Mouse (Mus musculus) megakaryocyte, adult 5-6 weeks (primary cell): ENCODE measurements around the gene Gm16503. TPM values are rescaled to one million over a fixed set of nuclear protein-coding genes. Genes with fewer than 3 reads are reported as not detected.

ENCODE experiments used
- total RNA-seq, 2 experiments: library from RNA; stranded (forward) in 1 of 2; stranded (reverse) in 1 of 2; fragments of 153-499, 151-499 nt in 1 of 2; fragments of 221-1000, 200-1000 nt in 1 of 2; gene quantifications; 2 replicates each; pipeline versions ENCODE4 v1.2.3 to v1.2.4; 2015 to 2017

The Gm16503 gene
- total RNA-seq, 2 experiments from 2014 or later = not detected

Other genes with a start within 250 kb of the Gm16503 start
- gene Zfp988, start 234.5 kb upstream of the Gm16503 start, total RNA-seq (2015) = 0.07 TPM in 1 of 2 replicates, not detected in the other
- 0.33 TPM in 1 of 2 replicates, not detected in the other for gene Zfp988, start 234.5 kb upstream of the Gm16503 start, total RNA-seq (2017)
- not detected in 2 replicates for gene Zfp978, start 178.9 kb upstream of the Gm16503 start, total RNA-seq (2015)
- gene Zfp978, start 178.9 kb upstream of the Gm16503 start, total RNA-seq (2017) = not detected in 2 replicates
- gene Zfp982, start 47.8 kb upstream of the Gm16503 start, total RNA-seq (2015) = 1.7 and 4.1 TPM in 2 replicates
- 1.7 TPM in 1 of 2 replicates, not detected in the other for gene Zfp982, start 47.8 kb upstream of the Gm16503 start, total RNA-seq (2017)
- gene Zfp985, start 13.1 kb downstream of the Gm16503 start, total RNA-seq (2015) = 0.07 and 0.09 TPM in 2 replicates
- gene Zfp985, start 13.1 kb downstream of the Gm16503 start, total RNA-seq (2017) = 0.08 TPM in 1 of 2 replicates, not detected in the other
- 0.27 and 0.62 TPM in 2 replicates for gene Zfp979, start 102.3 kb downstream of the Gm16503 start, total RNA-seq (2015)
- gene Zfp979, start 102.3 kb downstream of the Gm16503 start, total RNA-seq (2017) = 0.37 and 0.65 TPM in 2 replicates
- gene Zfp534, start 162.3 kb downstream of the Gm16503 start, total RNA-seq (2015) = not detected in 2 replicates
- not detected in 2 replicates for gene Zfp534, start 162.3 kb downstream of the Gm16503 start, total RNA-seq (2017)